Mouse (Mus musculus): ENCODE measurements around the gene Trim8. TPM values are rescaled to one million over a fixed set of nuclear protein-coding genes. Genes with fewer than 3 reads are reported as not detected.

The Trim8 gene
- total RNA-seq, 1 experiment from 2014 or later, result 47.5 TPM

DNA sequence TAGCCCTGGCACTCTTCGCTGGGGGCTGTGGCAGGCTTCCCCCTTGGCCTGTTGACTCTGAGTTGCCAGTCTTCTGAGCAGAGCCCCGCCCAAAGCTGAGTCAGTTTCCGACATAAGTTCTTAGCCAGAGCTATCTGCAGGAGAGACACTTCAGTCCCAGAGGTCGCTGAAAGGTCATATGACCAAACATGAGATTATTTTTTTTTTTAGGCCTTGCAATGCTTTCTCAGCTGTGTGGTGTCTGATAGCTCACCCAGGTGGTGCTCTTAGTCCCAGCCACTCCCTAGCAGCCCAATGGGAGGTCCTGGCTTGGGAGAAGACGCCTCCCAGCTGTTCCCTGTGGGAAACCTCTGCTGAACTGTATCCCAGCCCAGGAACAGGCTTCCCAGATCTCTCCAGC, 22.7 kb upstream of the Trim8 start:
- ATAC-seq (ENCODE audit: extremely low read depth, insufficient number of reproducible peaks, low FRiP score, poor library complexity, severe bottlenecking), result no peak

DNA sequence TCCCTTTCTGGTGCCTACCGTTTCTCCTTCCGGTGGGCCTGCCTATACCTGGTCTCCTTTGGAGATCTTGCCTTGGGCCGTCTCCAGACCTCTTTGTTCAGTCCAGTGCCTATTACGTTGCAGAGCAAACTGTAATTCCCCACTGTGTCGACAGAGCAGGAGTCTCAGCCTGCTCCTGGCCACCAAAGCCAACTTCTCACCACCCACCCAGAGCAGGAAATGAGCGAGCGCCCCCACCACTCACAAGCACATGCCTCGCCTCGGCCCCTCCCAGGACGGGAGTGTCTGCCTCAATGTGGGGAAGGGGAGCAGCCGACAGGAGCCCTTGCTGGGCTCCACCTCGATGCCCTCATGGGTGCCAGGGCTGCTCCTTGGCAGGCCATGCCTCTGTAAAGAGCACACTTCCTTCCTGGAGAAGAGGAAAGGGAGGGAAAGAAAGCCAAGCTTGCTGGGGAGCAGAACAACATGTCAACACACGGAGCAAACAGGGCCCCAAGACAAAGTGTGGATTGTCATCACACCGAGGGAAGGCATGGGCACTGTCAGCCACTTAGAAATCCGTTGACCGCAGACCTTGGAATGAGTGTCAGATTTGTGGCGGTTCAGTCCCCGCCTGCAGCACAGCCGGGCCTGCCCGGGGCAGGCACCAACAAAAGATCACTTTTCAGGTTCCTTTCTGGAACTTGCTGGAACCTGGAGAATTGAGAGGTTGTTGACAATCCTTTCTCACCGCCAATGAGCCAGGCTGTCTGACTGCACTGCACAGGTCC, 22.0 kb upstream of the Trim8 start:
- no peak for ATAC-seq (ENCODE audit: extremely low read depth, insufficient number of reproducible peaks, low FRiP score, poor library complexity, severe bottlenecking)

DNA sequence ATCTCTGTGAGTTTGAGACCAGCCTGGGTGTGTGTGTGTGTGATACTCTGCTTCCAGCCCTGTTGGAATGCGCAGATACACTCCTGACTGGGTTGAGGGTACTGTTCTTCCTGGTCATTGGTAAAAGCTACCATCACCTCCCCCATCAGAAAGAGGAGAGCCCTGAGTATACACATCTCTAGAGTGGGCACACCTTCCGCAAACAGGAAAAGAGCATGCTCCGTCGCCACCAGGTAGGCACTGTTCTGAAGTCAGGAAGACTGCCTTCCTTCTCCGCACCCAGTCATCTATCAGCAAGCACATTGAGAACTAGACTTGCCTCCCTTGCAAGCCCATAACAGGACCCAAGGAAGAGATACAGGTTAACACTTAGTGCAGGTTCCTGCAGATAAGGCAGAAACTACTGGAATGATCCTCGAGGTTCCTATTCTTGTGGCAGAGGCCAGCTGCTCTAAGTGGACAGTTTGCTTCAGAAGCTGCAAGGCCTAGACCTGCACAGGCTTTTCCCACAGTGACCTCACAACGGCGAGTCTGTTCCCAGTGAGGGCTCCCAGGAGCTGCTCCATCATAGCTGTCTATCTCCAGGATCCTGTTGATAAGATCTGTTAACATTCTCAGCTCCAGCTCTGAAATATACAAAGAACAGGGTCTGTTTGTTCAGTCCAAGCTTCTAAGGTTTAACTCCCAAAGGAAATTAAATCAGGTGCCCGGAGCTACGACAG, 20.7 kb upstream of the Trim8 start:
- no peak for ATAC-seq (ENCODE audit: extremely low read depth, insufficient number of reproducible peaks, low FRiP score, poor library complexity, severe bottlenecking)

DNA sequence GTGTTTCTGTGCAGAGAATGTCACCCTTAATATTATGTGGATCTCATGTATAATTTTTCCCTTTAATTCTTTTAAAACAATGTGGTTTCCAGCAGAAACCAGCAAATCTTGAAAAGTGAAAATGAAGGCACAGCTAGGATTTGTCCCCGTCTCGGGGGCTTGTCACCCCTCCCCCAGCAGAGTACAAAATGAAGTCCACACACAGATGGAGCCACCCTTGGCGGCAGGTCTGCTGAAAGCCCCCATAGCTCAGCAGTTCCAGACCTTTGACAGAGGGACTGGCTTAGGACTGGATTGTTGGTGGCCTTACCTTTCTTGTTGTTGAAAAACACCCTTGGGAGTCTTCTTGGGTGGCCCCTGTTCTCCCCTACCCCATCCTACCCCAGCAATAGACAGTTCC, 20.1 kb upstream of the Trim8 start:
- no peak for ATAC-seq (ENCODE audit: extremely low read depth, insufficient number of reproducible peaks, low FRiP score, poor library complexity, severe bottlenecking)

DNA sequence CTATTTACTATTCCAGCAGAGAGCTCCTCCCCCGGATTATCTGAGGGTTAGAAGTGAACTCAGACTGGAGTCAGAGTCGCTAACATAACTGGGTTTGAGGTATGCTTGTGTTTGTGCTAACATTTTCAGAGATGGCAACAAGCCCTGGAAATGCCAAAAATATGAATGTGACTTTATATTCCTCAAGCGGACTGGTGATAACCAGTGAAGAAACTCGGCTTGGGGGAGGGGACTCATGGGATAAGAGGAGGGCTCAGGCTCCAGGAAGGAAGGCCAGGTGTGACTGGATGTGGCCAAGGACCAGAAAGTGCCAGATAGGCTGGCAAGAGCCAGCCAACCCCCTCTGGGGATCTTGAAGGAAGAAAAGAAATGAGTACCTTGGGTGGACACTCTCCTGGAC, 19.7 kb upstream of the Trim8 start:
- no peak for ATAC-seq (ENCODE audit: extremely low read depth, insufficient number of reproducible peaks, low FRiP score, poor library complexity, severe bottlenecking)

DNA sequence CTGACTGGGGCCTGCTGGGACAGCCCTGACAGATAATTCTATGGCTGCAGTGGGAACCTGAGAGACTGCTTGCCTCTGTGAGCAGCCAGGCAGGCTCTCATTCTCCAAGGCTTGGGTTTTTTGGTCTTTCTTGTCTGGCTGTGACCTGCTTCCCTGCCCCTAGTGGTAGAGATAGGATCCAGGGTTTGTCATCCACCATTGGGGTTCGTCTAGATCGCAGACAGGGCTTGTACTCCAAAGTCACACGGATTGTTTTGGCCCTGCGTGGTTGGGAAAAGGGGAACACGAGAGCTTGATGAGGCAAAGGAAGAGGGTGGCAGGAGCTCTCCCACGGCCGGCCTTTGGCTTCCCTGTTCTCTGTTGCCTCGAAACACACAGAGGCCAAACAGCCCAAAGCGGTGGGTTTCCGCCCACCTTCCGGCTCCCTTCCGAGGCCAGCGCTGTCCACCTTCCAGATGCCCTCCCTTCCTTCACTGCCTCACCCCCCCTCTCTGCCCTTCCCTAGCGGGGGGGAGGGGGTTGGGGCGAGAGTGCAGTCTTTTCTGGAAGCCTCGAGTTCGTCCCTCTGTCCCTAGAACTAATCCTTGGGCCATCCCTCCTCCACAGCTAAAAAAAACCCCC, 18.5 kb upstream of the Trim8 start:
- no peak; the same call in 1 of the 2 replicates for ATAC-seq (ENCODE audit: extremely low read depth, insufficient number of reproducible peaks, low FRiP score, poor library complexity, severe bottlenecking)

DNA sequence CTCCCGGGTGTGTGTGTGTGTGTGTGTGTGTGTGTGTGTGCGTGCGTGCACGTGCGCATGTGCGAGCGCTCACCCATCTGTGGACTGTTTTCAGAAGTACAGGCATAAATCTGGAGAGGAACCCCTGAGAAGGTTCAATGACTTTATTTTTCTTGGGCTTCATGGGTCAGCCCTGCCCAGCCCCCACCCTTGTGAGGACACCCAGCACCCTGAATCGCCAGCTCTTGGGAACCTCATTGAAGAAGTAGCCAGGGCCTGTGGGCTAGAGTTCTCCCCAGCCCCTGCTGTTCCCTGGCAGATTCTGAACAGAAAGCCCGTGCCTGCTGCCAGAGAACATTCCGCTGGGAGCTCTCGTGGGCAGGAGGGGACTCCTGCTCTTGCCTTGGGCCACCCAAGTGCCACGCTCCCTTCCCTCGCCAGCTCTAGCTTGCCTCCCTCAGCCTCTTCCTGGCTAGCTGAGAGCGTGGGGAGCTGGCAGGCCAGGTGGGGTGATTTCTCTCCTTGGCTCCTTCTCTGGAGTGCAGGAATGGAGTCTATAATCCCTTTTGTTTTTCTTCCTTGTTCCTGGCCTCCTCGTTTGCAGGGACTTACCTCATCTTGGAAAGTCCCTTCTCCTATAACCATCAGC, 17.7 kb upstream of the Trim8 start:
- ATAC-seq (ENCODE audit: extremely low read depth, insufficient number of reproducible peaks, low FRiP score, poor library complexity, severe bottlenecking), result no peak

DNA sequence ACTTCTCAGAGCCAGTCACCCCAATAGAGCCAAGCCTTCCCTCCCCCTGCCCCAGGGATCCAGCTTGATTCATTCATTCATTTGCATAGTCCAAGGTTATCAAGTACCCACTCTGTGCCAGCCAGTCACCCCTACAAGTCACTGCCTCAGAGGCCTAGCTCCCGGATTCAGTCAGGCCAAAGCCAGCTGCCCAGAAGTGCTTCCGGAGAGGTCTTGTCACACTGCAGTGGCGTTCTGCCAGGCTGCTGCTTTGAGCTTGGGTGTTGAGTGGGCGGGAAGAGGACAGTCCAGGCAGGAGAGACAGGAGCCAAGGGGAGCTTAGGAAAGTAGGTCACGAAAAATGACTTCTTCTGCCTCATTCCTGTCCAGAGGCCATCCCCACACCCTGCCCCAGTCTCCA, 17.0 kb upstream of the Trim8 start:
- no peak for ATAC-seq (ENCODE audit: extremely low read depth, insufficient number of reproducible peaks, low FRiP score, poor library complexity, severe bottlenecking)

DNA sequence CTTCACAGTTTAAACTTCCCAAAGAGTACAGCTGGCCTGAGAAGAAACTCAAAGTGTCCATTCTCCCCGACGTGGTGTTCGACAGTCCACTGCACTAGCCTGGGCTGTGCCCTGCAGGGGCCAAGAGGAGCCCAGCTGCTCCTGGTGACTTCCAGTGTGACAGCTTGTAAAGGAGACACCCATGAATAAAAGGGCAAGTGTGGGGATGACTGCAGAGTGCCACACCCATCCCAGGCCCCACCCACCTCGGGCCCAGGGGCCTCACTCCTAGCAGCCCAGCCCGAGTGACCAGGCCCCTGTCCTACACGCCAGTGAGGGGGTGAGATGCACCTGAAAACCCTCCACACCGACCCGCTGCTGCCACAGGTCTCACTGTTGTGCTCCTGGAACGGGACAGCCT, 15.7 kb upstream of the Trim8 start:
- no peak for ATAC-seq (ENCODE audit: extremely low read depth, insufficient number of reproducible peaks, low FRiP score, poor library complexity, severe bottlenecking)

DNA sequence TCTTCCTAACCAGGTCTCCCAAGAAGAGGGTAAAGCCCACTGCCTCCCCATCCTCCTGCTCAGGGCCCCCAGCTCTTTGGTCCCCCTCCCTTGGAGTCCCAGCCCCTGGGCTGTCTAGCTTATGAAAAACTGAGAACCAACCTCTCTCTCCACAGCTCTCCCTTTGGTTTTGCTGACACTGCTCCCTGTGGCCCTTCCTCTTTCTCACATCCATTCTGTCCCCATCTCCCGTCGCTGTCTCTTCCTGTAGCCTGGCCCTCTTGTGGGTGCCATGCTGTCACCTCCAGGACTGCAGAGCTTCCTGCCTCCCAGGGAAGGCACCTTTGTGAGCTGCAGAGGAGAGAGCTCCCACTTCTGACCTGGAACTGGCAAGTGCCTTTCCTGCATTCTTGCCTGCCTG, 14.8 kb upstream of the Trim8 start:
- no peak; the same call in 1 of the 2 replicates for ATAC-seq (ENCODE audit: extremely low read depth, insufficient number of reproducible peaks, low FRiP score, poor library complexity, severe bottlenecking)

DNA sequence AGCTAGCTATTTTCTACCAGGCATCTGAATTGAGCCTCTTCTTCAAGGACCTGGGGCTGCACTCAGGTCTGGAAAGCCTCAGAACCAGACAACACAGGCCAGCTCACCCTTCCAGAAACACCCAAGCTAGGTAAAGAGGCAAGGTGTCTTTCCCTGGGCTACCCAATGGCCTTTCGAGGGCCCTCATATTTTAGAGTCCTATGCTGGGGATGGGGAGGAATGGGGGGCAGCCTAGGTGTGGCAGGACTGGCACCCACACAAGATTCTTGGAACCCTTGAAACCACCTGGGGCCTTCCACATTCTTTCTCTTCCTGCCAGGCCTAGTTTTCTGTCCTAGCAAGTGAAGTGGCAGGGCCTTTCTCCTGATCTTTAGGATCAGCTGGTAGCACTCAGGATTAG, 12.1 kb upstream of the Trim8 start:
- no peak for ATAC-seq (ENCODE audit: extremely low read depth, insufficient number of reproducible peaks, low FRiP score, poor library complexity, severe bottlenecking)

DNA sequence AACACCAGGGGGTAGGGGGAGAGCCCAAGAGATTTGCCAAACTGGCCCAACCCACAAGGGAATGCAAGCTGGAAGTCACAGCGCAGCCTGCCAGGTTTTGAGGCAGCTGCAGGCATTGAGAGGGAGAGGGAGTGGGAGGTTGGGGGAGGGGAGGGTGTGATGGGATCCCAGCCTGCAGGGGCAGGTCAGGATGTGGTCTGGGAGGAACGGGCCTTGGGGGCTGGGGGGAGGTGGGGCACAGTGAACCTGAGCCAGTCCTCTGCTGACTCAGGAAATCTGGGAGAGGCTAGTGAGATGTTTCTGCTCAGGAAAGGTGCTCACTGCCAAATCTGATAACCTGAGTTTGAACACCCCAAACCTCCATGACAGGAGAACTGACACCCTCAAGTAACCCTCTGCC, 10.9 kb upstream of the Trim8 start:
- no peak for ATAC-seq (ENCODE audit: extremely low read depth, insufficient number of reproducible peaks, low FRiP score, poor library complexity, severe bottlenecking)

DNA sequence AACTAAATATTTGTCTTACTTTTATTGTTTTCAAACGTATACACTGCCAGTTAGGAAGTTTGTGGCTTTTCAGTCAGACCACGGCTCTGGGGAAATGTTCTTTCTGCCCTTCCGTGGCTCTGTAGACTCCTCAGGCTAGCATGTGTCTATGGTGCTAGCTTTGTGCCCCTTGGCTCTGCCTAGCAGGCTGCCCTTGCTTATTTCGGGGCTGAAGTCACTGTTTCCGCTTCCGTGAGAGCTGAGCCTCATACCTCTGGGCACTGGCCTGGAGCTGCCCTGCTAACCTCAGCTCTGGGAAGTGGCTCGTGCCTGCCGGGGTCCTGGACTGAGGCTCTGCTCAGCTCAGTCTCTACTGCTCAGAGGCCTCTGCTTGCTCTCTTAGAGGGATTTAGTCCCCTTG, 6.4 kb upstream of the Trim8 start:
- no peak for ATAC-seq (ENCODE audit: extremely low read depth, insufficient number of reproducible peaks, low FRiP score, poor library complexity, severe bottlenecking)

DNA sequence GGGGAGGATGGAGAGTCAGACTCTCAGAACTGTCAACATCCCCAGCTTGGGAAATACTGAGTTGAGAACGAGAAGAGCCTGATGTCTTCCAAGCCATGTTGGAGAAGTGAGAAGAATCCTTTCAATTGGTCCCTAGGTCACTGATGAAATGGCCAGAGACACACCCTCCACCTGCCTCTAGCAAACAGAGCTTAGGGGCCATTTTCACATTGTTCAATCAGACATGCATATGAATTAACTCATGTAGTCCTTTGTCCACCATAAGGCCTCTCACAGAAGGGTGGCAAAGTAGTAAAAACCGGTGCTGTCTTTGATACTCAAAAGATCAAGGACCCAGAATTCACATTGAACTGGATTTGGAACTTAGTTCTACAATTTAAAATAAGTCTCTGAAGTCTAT, 4.3 kb upstream of the Trim8 start:
- ATAC-seq (ENCODE audit: extremely low read depth, insufficient number of reproducible peaks, low FRiP score, poor library complexity, severe bottlenecking), result no peak

DNA sequence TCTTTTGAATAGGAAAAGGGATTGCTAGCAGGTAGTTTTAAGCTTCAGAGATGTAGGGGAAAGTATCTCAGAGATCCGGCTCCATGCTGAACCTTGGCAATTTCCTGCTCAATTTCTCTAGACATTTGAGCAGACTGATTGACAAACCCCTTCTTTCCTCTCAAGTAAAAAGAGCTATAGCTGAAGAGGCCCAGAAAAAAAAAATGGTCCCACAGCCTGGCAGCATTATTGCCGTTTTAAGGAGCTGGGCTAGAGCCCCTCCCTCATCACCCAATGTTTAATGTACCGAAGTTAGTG, 2.0 kb upstream of the Trim8 start:
- no peak for ATAC-seq (ENCODE audit: extremely low read depth, insufficient number of reproducible peaks, low FRiP score, poor library complexity, severe bottlenecking)

DNA sequence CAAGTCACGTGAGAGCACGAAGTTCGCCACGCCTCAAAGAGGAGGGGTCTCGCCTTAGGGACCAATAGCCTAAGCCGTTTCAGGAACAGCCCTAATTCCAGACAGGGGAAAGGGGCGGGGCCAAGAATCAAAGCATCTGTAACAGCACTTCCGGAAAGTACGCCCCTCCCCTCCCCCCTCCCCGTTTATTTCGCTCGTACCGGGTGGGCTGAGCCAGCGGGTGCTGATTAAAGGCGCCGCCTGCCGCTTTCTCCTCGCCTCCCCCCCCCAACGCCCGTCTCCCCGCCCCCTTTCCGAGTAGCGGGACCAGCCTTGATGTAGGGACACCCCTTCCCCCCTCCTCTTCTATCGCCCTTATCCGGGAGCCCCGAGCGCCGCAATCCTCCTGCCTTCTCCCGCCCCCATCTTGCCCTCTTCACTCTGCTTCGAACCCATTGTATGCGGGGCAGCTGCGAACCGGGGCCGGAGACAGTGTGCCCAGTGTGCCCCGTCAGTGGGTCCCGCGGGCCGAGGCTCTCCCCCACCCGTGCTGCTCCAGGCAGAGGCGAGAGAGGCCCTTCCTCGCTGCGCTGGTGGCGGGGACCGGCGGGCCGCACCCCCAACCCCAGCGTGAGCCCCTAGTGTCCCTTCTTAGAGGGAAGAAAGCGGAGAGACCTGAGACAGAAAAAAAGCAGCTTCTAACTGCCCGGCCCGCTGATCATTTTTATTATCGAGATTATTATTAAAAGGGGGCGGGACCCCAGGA, 1.5 kb upstream of the Trim8 start:
- ATAC-seq (ENCODE audit: extremely low read depth, insufficient number of reproducible peaks, low FRiP score, poor library complexity, severe bottlenecking), result peak; percentile 68

DNA sequence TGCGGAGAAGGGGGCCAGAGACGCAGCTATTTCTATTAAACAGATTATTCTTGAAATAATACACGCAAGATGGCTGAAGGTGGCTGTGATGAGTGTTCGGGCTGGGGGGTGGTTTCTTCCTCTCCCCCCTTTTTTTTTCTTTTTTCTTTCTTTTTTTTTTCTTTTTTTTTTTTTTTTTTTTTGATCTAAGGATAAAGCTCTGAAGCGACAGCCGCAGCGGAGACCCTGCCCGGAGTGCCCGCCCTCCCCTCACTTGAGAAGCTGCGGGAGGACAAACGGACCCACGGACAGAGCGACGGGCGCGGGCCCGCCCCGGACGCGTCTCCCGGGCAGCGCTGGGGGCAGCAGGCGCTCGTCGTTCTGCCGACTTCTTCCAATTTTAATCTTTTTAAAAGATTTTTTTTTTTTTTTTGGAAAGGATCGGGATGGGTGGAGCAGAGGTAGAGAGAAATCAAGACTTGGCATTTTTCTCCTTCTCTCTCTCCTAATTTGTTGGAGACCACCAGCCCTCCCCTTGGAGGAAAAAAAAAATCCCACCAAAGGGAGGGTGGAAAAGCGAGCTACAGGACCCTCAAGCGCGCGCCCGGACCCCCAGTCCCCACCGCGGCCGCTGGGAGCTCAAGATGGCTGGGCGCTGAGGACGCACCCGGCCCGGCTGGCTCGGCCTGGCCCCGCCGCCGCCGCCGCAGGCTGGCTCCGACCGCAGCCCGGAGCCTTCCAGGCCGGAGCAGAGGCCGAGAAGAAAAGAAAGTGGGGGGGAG, 741 bp upstream of the Trim8 start:
- no peak for ATAC-seq (ENCODE audit: extremely low read depth, insufficient number of reproducible peaks, low FRiP score, poor library complexity, severe bottlenecking)

DNA sequence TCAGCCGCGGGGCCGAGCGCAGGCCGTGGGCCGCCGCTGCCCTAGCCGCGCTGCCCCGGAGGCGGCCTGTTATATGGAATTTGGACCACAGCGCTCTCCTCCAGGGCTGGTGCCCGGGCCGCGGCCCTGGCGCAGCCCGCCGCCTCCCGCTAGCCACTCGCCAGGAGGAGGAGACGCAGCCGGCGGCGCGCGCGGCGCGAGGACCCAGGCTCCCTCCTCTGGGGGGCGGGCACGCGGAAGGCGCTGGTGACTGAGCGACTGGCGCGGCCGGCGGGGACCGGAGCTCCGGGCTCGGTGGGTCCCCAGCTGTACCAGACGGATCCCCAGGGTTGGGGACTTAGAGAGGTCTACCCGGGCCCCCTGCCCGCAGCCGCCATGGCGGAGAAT, 560 bp downstream of the Trim8 start:
- ATAC-seq (ENCODE audit: extremely low read depth, insufficient number of reproducible peaks, low FRiP score, poor library complexity, severe bottlenecking), result no peak
